In the genomic region with DNA sequence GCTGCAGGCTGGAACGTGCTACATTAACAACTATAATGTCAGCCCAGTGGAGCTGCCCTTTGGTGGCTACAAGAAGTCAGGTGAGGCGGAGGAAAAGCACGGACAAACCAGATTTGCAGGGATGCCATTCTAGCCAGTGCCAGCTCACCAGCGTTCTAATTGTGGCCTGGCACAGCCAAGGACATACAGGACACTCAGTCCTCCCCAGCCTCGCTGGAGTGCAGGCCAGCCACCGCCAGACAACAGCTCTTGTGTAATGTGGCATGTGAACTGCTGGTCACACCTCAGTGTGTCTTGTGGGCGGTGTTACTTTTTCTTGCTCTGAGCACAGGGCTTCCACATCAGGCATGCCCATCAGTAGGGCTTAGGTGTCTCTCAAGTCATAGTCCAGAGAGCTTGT, we compare ENCODE assay signal across 13 mouse cellular contexts. TPM values are rescaled to one million over a fixed set of nuclear protein-coding genes. Genes with fewer than 3 reads are reported as not detected.
DNase-seq lines count a peak whose midpoint lies in the region; ATAC-seq lines count a peak whose summit lies in the region.
"Had no signal": no experiment of that assay in that cellular context is flagged by ENCODE, and none has a peak within 500 bp of the region (broad histone marks: within the 10 kb centered on the region; RNA-seq: fewer than 3 reads in every experiment).

No protein-coding gene starts in this region.

- no peak overlapping the region for H3K4me2 ChIP-seq in midbrain, embryonic 16.5 days (ENCODE audit: low read length)
- H3K4me2 ChIP-seq in midbrain, embryonic 13.5 days (replicated peaks): no peak overlapping the region
- H3K4me2 ChIP-seq: hindbrain, embryonic 15.5 days; midbrain, embryonic 11.5 days had no signal

- 88% methylated on average over 7 of the region's 7 CpGs for WGBS in midbrain, embryonic 16.5 days
- 88% methylated on average over 7 of the region's 7 CpGs for WGBS in midbrain, embryonic 13.5 days

- no peaks in the 10 kb centered on the region for H3K9me3 ChIP-seq in midbrain, embryonic 16.5 days (replicated peaks; ENCODE audit: control insufficient read depth, low read length, poor library complexity, severe bottlenecking)
- no peaks in the 10 kb centered on the region for H3K9me3 ChIP-seq in midbrain, embryonic 13.5 days
- H3K9me3 ChIP-seq: hindbrain, embryonic 15.5 days had no signal

- no peak for ATAC-seq in midbrain, embryonic 16.5 days
- no peak for ATAC-seq in midbrain, embryonic 13.5 days

- no peak overlapping the region for H3K4me3 ChIP-seq in midbrain, embryonic 16.5 days (ENCODE audit: low read depth, low read length)
- no peak overlapping the region for H3K4me3 ChIP-seq in midbrain, embryonic 13.5 days (replicated peaks)
- H3K4me3 ChIP-seq: hindbrain, embryonic 15.5 days had no signal

- no peaks in the 10 kb centered on the region for H3K4me1 ChIP-seq in midbrain, embryonic 16.5 days (ENCODE audit: control insufficient read depth, insufficient read depth, low read length)
- no peaks in the 10 kb centered on the region for H3K4me1 ChIP-seq in midbrain, embryonic 13.5 days (replicated peaks)
- H3K4me1 ChIP-seq: hindbrain, embryonic 15.5 days had no signal

- peak; percentile 12 to 16 for DNase-seq in gastrocnemius, adult 8-10 months (ENCODE audit: low spot score in 2 of 2)
- DNase-seq in gastrocnemius, postnatal 25 days: no peak
- DNase-seq in adipocyte (ENCODE audit: low spot score): peak; percentile 35
- peak; percentile 60 to 68 for DNase-seq in heart, adult 9 months (ENCODE audit: low spot score in 2 of 2)
- peak; percentile 88 for DNase-seq in kidney, adult 9 months
- DNase-seq in cerebellum, postnatal 36 days: no peak
- DNase-seq: cerebellum, adult 18-20 months; lung, postnatal 10 days; thymus, postnatal 25 days had no signal

- peaks cover 11% of the 10 kb centered on the region; the same call in 1 of the 2 replicates for H3K36me3 ChIP-seq in midbrain, embryonic 16.5 days (ENCODE audit: control insufficient read depth, insufficient read depth, low read length)
- H3K36me3 ChIP-seq in midbrain, embryonic 13.5 days: peaks cover 36% of the 10 kb centered on the region

- no peak overlapping the region for H3K9ac ChIP-seq in midbrain, embryonic 16.5 days (ENCODE audit: low read depth, low read length)
- H3K9ac ChIP-seq in midbrain, embryonic 13.5 days (replicated peaks): no peak overlapping the region
- H3K9ac ChIP-seq: hindbrain, embryonic 15.5 days had no signal

- H3K27me3 ChIP-seq in midbrain, embryonic 16.5 days (ENCODE audit: control insufficient read depth, insufficient read depth, low read depth, low read length): no peaks in the 10 kb centered on the region
- no peaks in the 10 kb centered on the region for H3K27me3 ChIP-seq in midbrain, embryonic 13.5 days
- H3K27me3 ChIP-seq: hindbrain, embryonic 15.5 days had no signal

- H3K27ac ChIP-seq in midbrain, embryonic 16.5 days (ENCODE audit: low read length): no peak overlapping the region
- H3K27ac ChIP-seq in midbrain, embryonic 13.5 days: no peak overlapping the region
- H3K27ac ChIP-seq: hindbrain, embryonic 15.5 days had no signal

RNA-seq across cellular contexts. Expression of a gene that starts 16.0 kb away (rescaled TPM):
- 1 to 10 TPM; 1.5 to 4.5 (median 3.4) TPM for total RNA-seq in gastrocnemius, adult 8-10 months (2022)
- total RNA-seq in gastrocnemius, postnatal 25 days (2021): 1 to 10 TPM; 2.4 to 2.8 TPM
- 35.9 and 38.3 TPM in 2 replicates for polyA plus RNA-seq in midbrain, embryonic 16.5 days (2015; fragmentation: Nextera tagmentation; extraction: Ambion mirVana)
- 27.9 and 28.1 TPM in 2 replicates for polyA plus RNA-seq in midbrain, embryonic 13.5 days (2015; fragmentation: Nextera tagmentation; extraction: Ambion mirVana)

RNA-seq across cellular contexts. Expression of a gene that starts 27.8 kb away (rescaled TPM):
- 100 to 1,000 TPM; 127 to 180 (median 152) TPM for total RNA-seq in gastrocnemius, adult 8-10 months (2022)
- total RNA-seq in gastrocnemius, postnatal 25 days (2021): 10 to 100 TPM; 84.7 to 94.2 TPM
- polyA plus RNA-seq in midbrain, embryonic 16.5 days (2015; fragmentation: Nextera tagmentation; extraction: Ambion mirVana): 138 and 170 TPM in 2 replicates
- 80.2 and 83.6 TPM in 2 replicates for polyA plus RNA-seq in midbrain, embryonic 13.5 days (2015; fragmentation: Nextera tagmentation; extraction: Ambion mirVana)

RNA-seq across cellular contexts. Expression of a gene that starts 57.6 kb away (rescaled TPM):
- 10 to 100 TPM; 36.6 to 41.4 (median 38.9) TPM for total RNA-seq in gastrocnemius, adult 8-10 months (2022)
- 10 to 100 TPM; 32.6 to 41.3 TPM for total RNA-seq in gastrocnemius, postnatal 25 days (2021)
- polyA plus RNA-seq in midbrain, embryonic 16.5 days (2015; fragmentation: Nextera tagmentation; extraction: Ambion mirVana): 81.2 and 84.4 TPM in 2 replicates
- polyA plus RNA-seq in midbrain, embryonic 13.5 days (2015; fragmentation: Nextera tagmentation; extraction: Ambion mirVana): 75.3 and 76.9 TPM in 2 replicates

Comparison
In these comparisons a context has a peak if more than half of its experiments do, and no peak if none do; other contexts are left out.
1. DNase-seq: peak in gastrocnemius, adult 8-10 months (2 of 2), adipocyte (single experiment), heart, adult 9 months (2 of 2) and kidney, adult 9 months (single experiment); none in gastrocnemius, postnatal 25 days (single experiment) and cerebellum, postnatal 36 days (0 of 2).